Mouse (Mus musculus): Measurements from ENCODE around the gene Bfsp1. TPM values are rescaled to one million over a fixed set of nuclear protein-coding genes. Genes with fewer than 3 reads are reported as not detected.

The Bfsp1 gene
- total and polyA plus RNA-seq, 3 experiments = 0.25 to 0.27 (median 0.26) TPM

DNA sequence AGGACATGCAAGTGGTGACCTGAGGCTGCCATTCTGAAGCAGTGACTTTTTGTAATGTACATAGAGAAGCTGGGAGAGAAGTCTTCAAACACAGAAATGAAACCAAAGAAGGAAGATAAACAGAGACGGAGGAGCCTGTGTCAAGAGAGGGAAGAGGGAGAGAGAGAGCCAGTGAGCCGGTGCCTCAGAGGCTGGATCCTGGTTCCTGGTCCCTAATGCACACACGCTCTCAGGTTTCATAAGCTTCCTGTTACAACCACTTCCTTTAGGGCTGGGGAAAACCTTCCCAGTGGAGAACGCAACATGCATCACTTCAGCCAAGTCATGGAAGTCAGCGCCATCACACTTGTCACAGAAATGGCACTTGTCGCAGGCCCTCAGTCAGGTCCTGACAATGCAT lies 28.9 kb downstream of the Bfsp1 start:
- WGBS = 46% methylated on average over 6 of the region's 6 CpGs
- no peak for TF ChIP-seq POLR2A (IDR thresholded peaks at IDR 0.05; ENCODE audit: insufficient read depth, low read depth, low read length)
- TF ChIP-seq CTCF (IDR thresholded peaks at IDR 0.05) = no peak
- no peak for TF ChIP-seq EP300 (IDR thresholded peaks at IDR 0.05; ENCODE audit: insufficient read depth, low read depth, low read length)
- Histone ChIP-seq H3K9ac (ENCODE audit: low read depth, low read length) (no peak overlapping the region), H3K79me2 (replicated peaks; ENCODE audit: control insufficient read depth, insufficient read depth, low read length) (no peaks in the 10 kb centered on the region), H3K27me3 (ENCODE audit: control insufficient read depth, insufficient read depth, low read length) (no peaks in the 10 kb centered on the region), H3K27ac (no peak overlapping the region), H3K4me1 (ENCODE audit: control insufficient read depth, insufficient read depth, low read length) (peaks cover 2% of the 10 kb centered on the region; the same call in 1 of the 2 replicates), H3K36me3 (ENCODE audit: control insufficient read depth, insufficient read depth, low read length) (no peaks in the 10 kb centered on the region), H3K4me3 (no peak overlapping the region)
- intact Hi-C loops (cut with DNase I) = no loop called here
- DNase-seq = no peak

- no peaks in the 10 kb centered on the region for H3K27me3 ChIP-seq (ENCODE audit: control insufficient read depth, insufficient read depth, low read length)
- no peak overlapping the region for H3K9ac ChIP-seq (ENCODE audit: low read depth, low read length)
- H3K36me3 ChIP-seq (ENCODE audit: control insufficient read depth, insufficient read depth, low read length) = no peaks in the 10 kb centered on the region
- no peak overlapping the region for H3K27ac ChIP-seq
- no peaks in the 10 kb centered on the region; the same call in 1 of the 2 replicates for H3K4me1 ChIP-seq (ENCODE audit: control insufficient read depth, insufficient read depth, low read length)
- no peak for DNase-seq
- H3K79me2 ChIP-seq (replicated peaks; ENCODE audit: control insufficient read depth, insufficient read depth, low read length) = no peaks in the 10 kb centered on the region
- no peak for TF ChIP-seq EP300 (IDR thresholded peaks at IDR 0.05; ENCODE audit: insufficient read depth, low read depth, low read length)
- no peak for TF ChIP-seq CTCF (IDR thresholded peaks at IDR 0.05)
- no peak for TF ChIP-seq POLR2A (IDR thresholded peaks at IDR 0.05; ENCODE audit: insufficient read depth, low read depth, low read length)
- intact Hi-C loops (cut with DNase I) = no loop called here
- WGBS = 73% methylated on average over 5 of the region's 5 CpGs
- no peak overlapping the region for H3K4me3 ChIP-seq
These were observed 30.3 kb downstream of the Bfsp1 start for GRCm38 (mm10) chr2:143832721-143833120.

DNA sequence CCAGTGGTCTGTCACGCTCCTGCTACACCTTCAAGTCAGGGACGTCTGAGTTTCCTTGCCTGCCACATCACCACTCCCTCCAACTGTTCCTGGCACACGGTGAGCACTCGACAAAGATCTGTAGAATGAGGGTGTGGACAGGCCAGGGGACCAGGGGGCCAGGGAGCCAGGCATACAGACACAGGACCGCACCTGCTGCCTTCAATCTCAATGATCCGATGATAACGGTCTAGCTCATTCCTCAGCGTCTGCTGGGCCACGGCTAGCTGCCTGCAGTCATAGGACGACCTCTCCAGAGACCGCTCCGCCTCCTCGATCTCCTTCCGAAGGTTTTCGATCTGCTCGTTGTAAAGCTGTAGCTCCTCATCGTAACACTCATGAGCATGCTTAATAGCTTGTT lies 31.3 kb downstream of the Bfsp1 start:
- H3K27me3 ChIP-seq (ENCODE audit: control insufficient read depth, insufficient read depth, low read length) = no peaks in the 10 kb centered on the region
- WGBS = 67% methylated on average over 17 of the region's 17 CpGs
- TF ChIP-seq POLR2A (IDR thresholded peaks at IDR 0.05; ENCODE audit: insufficient read depth, low read depth, low read length) (no peak), CTCF (IDR thresholded peaks at IDR 0.05) (no peak), EP300 (IDR thresholded peaks at IDR 0.05; ENCODE audit: insufficient read depth, low read depth, low read length) (no peak)
- H3K79me2 ChIP-seq (replicated peaks; ENCODE audit: control insufficient read depth, insufficient read depth, low read length) = no peaks in the 10 kb centered on the region
- no peak overlapping the region for H3K4me3 ChIP-seq
- no peaks in the 10 kb centered on the region; the same call in 1 of the 2 replicates for H3K4me1 ChIP-seq (ENCODE audit: control insufficient read depth, insufficient read depth, low read length)
- no peak overlapping the region for H3K9ac ChIP-seq (ENCODE audit: low read depth, low read length)
- intact Hi-C loops (cut with DNase I) = no loop called here
- H3K27ac ChIP-seq = no peak overlapping the region
- no peak for DNase-seq
- H3K36me3 ChIP-seq (ENCODE audit: control insufficient read depth, insufficient read depth, low read length) = no peaks in the 10 kb centered on the region

DNA sequence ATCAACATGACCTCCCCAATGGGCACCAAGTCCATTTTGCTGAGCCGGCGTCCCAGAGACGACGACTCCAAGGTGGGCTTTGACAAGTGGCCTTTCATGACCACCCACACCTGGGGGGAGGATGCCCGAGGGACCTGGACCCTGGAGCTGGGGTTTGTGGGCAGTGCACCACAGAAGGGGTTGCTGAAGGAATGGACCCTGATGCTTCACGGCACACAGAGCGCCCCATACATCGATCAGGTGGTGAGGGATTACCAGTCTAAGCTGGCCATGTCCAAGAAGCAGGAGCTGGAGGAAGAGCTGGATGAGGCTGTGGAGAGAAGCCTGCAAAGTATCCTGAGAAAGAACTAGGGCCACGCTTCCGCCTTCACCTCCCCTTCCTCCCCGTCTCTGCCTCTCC lies 49.5 kb downstream of the Bfsp1 start:
- H3K79me2 ChIP-seq (replicated peaks; ENCODE audit: control insufficient read depth, insufficient read depth, low read length) = no peaks in the 10 kb centered on the region
- no peaks in the 10 kb centered on the region for H3K4me1 ChIP-seq (ENCODE audit: control insufficient read depth, insufficient read depth, low read length)
- H3K36me3 ChIP-seq (ENCODE audit: control insufficient read depth, insufficient read depth, low read length) = no peaks in the 10 kb centered on the region
- DNase-seq = no peak
- no peaks in the 10 kb centered on the region; the same call in 1 of the 2 replicates for H3K27me3 ChIP-seq (ENCODE audit: control insufficient read depth, insufficient read depth, low read length)
- H3K27ac ChIP-seq = no peak overlapping the region
- intact Hi-C loops (cut with DNase I) = no loop called here
- H3K9ac ChIP-seq (ENCODE audit: low read depth, low read length) = no peak overlapping the region
- 81% methylated on average over 11 of the region's 11 CpGs for WGBS
- TF ChIP-seq POLR2A (IDR thresholded peaks at IDR 0.05; ENCODE audit: insufficient read depth, low read depth, low read length) = no peak
- TF ChIP-seq CTCF (IDR thresholded peaks at IDR 0.05) = no peak
- no peak for TF ChIP-seq EP300 (IDR thresholded peaks at IDR 0.05; ENCODE audit: insufficient read depth, low read depth, low read length)
- no peak overlapping the region for H3K4me3 ChIP-seq

- DNase-seq = no peak
- intact Hi-C loops (cut with DNase I) = no loop called here
- H3K79me2 ChIP-seq (replicated peaks; ENCODE audit: control insufficient read depth, insufficient read depth, low read length) = no peaks in the 10 kb centered on the region
- H3K4me3 ChIP-seq = no peak overlapping the region
- no peak for TF ChIP-seq POLR2A (IDR thresholded peaks at IDR 0.05; ENCODE audit: insufficient read depth, low read depth, low read length)
- no peak overlapping the region for H3K27ac ChIP-seq
- no peaks in the 10 kb centered on the region for H3K36me3 ChIP-seq (ENCODE audit: control insufficient read depth, insufficient read depth, low read length)
- H3K9ac ChIP-seq (ENCODE audit: low read depth, low read length) = no peak overlapping the region
- no peaks in the 10 kb centered on the region for H3K4me1 ChIP-seq (ENCODE audit: control insufficient read depth, insufficient read depth, low read length)
- H3K27me3 ChIP-seq (ENCODE audit: control insufficient read depth, insufficient read depth, low read length) = no peaks in the 10 kb centered on the region; the same call in 1 of the 2 replicates
- WGBS = 37% methylated on average over 4 of the region's 4 CpGs
These were observed 50.7 kb downstream of the Bfsp1 start for GRCm38 (mm10) chr2:143812262-143812661.

DNA sequence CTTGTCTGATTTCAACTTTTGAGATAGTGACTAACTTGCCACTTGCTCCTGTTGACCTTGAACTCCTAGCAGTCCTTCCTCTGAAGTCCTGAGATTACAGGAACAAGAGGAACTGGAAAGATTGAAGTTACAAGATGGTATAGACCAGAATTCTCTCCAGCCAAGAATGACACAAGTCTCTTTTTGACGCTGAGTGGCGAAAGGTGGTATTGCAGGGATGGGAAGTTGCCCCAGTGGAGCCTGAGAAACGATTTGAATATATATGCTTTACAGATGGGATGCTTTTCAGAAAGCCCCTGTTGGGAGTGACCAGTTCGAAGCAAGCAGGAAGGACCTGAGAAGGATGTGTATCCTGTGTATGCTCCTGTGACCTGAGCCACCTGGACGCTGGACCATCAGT lies 54.2 kb downstream of the Bfsp1 start:
- intact Hi-C loops (cut with DNase I) = no loop called here
- TF ChIP-seq POLR2A (IDR thresholded peaks at IDR 0.05; ENCODE audit: insufficient read depth, low read depth, low read length) (no peak), EP300 (IDR thresholded peaks at IDR 0.05; ENCODE audit: insufficient read depth, low read depth, low read length) (no peak), CTCF (IDR thresholded peaks at IDR 0.05) (peak; percentile 21; the same call in 1 of the 2 replicates)
- 59% methylated on average over 5 of the region's 5 CpGs for WGBS
- Histone ChIP-seq H3K9ac (ENCODE audit: low read depth, low read length) (no peak overlapping the region), H3K27me3 (ENCODE audit: control insufficient read depth, insufficient read depth, low read length) (no peaks in the 10 kb centered on the region; the same call in 1 of the 2 replicates), H3K79me2 (replicated peaks; ENCODE audit: control insufficient read depth, insufficient read depth, low read length) (no peaks in the 10 kb centered on the region), H3K4me3 (no peak overlapping the region), H3K27ac (no peak overlapping the region), H3K36me3 (ENCODE audit: control insufficient read depth, insufficient read depth, low read length) (no peaks in the 10 kb centered on the region), H3K4me1 (ENCODE audit: control insufficient read depth, insufficient read depth, low read length) (no peaks in the 10 kb centered on the region)
- DNase-seq = no peak

Data from heart, adult 2 months (tissue).